Mouse (Mus musculus): ENCODE measurements around the gene Alkbh6. TPM values are rescaled to one million over a fixed set of nuclear protein-coding genes. Genes with fewer than 3 reads are reported as not detected.

Gene Alkbh6
- polyA plus RNA-seq, 1 experiment from 2014 or later = 24.5 TPM

DNA sequence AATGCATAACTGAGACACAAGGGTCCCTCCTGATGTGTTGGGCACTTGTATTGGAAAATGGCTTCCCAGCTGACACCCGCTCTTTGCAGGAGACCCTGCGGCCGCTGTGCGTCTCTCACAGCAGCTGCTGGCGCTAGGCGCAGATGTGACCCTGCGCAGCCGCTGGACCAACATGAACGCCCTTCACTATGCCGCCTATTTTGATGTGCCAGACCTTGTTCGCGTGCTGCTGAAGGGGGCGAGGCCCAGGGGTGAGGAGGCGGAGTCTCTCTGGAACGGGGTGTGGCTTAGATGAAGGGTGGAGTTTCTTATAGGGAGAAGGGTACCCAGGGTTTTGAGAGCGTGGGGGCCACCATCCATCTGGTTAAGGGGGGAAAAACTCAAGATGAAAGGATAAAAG is 11.3 kb upstream of the Alkbh6 start:
- Histone ChIP-seq H3K4me1 (0 out of 2 replicates have a peak, but pooled peaks cover 5% of the 10 kb centered on the region), H3K9ac (no peak overlapping the region), H3K36me3 (no peaks in the 10 kb centered on the region), H3K27me3 (replicated peaks) (peaks cover 1% of the 10 kb centered on the region; the same call in 1 of the 2 replicates), H3K9me3 (replicated peaks) (no peaks in the 10 kb centered on the region), H3K4me2 (no peak overlapping the region), H3K27ac (no peak overlapping the region), H3K4me3 (no peak overlapping the region)
- ATAC-seq = no peak
- 61% methylated on average over 16 of the region's 16 CpGs for WGBS (ENCODE audit: insufficient replicate concordance)

DNA sequence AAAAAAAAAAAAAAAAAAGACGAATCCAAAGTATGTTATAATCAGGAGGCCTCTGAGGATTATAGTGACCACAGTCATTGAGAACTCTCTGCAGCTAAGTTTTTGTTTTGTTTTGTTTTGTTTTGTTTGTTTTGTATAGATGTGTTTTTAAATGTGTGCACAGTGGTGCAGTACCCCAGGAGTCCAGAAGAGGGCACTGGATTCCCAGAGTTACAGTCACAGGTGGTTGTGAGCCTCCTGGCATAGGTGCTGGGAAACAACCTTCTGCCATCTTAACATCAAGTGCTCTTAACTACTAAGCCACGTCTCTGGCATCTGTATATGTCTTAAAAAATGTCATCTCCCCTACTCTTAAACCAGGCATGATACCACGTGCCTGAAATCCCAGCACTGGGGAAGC is 7.6 kb upstream of the Alkbh6 start:
- Histone ChIP-seq H3K27ac (no peak overlapping the region), H3K9me3 (replicated peaks) (no peaks in the 10 kb centered on the region), H3K4me1 (0 out of 2 replicates have a peak, but pooled peaks cover 5% of the 10 kb centered on the region), H3K9ac (no peak overlapping the region), H3K4me2 (no peak overlapping the region), H3K27me3 (replicated peaks) (no peaks in the 10 kb centered on the region), H3K4me3 (no peak overlapping the region), H3K36me3 (no peaks in the 10 kb centered on the region)
- ATAC-seq = no peak
- 20% methylated on average over 3 of the region's 3 CpGs for WGBS (ENCODE audit: insufficient replicate concordance)

DNA sequence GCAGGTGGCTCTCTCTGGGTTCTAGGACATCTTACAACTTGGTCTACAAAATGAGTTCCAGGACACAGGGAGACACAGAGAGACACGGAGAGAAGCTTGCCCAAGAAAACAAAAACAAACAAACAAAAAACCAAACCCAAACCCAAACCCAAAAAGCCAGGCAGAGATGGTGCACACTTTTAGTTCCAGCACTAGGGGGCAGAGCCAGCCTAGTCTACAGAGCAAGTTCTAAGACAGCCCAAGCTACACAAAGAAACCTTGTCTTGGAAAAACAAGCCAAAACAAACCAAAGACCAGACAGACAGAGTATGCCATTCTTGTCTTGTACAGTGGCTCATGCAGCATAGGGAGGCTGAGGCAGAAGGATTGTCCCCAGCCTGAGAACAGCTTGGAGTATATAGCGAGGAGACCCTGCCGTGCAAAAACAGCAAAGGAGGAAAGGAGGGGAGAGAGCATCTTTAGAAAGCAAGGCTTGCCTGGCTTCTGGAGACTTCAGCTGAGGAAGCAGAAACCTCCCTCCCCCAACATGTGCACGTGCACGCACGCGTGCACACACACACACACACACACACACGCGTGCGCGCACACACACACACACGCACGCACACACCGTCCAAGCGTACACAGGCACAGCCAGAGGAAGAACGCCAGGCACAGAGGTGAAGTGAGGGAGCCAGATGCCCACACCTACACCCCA is 2.3 kb upstream of the Alkbh6 start:
- Histone ChIP-seq H3K36me3 (peaks cover 5% of the 10 kb centered on the region; the same call in 1 of the 2 replicates), H3K27me3 (replicated peaks) (no peaks in the 10 kb centered on the region), H3K4me2 (no peak overlapping the region), H3K27ac (no peak overlapping the region), H3K4me3 (no peak overlapping the region), H3K4me1 (peaks cover 20% of the 10 kb centered on the region), H3K9ac (no peak overlapping the region), H3K9me3 (replicated peaks) (no peaks in the 10 kb centered on the region)
- 82% methylated on average over 16 of the region's 16 CpGs for WGBS (ENCODE audit: insufficient replicate concordance)
- ATAC-seq = no peak

DNA sequence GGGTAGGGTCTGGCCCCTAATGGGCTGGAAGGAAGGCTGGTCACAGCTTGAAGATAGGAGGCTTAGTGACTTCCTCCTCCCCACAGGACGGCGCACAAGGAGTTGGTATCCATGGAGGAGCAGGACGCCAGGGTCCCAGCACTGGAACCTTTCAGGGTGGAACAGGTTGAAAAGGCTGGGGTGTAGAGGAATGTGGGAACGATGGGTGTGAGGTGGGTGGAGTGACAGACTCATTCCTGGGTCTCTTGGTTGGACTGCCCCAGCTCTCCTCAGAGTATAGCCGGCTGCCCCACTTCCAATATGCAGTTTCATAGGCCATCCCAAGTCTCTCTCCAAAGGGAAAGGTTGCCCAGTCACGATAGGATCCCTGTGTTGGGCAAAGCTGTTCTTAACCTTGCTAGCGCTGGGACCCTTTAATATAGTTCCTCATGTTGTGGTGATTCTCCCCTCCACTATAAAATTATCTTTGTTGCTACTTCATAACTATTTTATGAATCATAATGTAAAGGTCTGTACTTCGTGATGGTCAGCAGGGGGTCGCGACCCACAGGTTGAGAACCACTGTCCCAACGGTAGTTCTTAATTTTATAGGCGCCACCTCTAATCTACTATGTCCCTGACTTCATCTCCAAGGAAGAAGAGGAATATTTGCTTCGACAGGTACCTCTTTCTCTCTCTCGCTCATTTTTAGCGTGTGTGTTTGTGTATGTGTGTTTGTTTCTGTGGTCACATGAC is 1.0 kb downstream of the Alkbh6 start:
- Histone ChIP-seq H3K9me3 (replicated peaks) (no peaks in the 10 kb centered on the region), H3K27ac (no peak overlapping the region), H3K36me3 (peaks cover 12% of the 10 kb centered on the region; the same call in 1 of the 2 replicates), H3K9ac (peak overlapping the region; percentile 67; the same call in 1 of the 2 replicates), H3K4me1 (peaks cover 24% of the 10 kb centered on the region), H3K4me3 (peak overlapping the region; percentile 67), H3K4me2 (peak overlapping the region; percentile 88), H3K27me3 (replicated peaks) (no peaks in the 10 kb centered on the region)
- 45% methylated on average over 15 of the region's 15 CpGs for WGBS (ENCODE audit: insufficient replicate concordance)
- ATAC-seq = no peak

DNA sequence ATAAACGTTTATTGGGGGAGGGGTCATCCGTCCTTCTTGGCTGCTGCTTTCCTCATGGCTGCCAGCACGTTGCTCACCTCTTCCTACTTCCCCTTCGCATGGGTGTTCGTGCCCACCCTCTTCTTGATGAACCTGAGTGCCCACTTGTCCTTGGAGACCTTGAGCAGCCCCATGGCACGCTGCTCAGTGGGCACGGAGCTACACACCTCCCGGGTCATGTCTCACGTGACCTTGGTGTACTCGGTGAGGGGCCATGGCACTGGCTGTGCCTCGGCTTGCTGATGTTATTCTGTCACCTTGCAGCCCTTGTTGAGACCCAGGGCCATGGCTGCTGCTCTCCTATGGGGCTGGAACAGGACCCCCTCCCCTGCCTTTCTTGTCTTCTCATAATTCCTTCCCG is 1.6 kb downstream of the Alkbh6 start:
- Histone ChIP-seq H3K36me3 (peaks cover 12% of the 10 kb centered on the region; the same call in 1 of the 2 replicates), H3K27ac (no peak overlapping the region), H3K4me1 (peaks cover 30% of the 10 kb centered on the region), H3K4me3 (no peak overlapping the region), H3K4me2 (no peak overlapping the region), H3K27me3 (replicated peaks) (no peaks in the 10 kb centered on the region), H3K9ac (no peak overlapping the region), H3K9me3 (replicated peaks) (no peaks in the 10 kb centered on the region)
- no peak for ATAC-seq
- 75% methylated on average over 12 of the region's 12 CpGs for WGBS (ENCODE audit: insufficient replicate concordance)

DNA sequence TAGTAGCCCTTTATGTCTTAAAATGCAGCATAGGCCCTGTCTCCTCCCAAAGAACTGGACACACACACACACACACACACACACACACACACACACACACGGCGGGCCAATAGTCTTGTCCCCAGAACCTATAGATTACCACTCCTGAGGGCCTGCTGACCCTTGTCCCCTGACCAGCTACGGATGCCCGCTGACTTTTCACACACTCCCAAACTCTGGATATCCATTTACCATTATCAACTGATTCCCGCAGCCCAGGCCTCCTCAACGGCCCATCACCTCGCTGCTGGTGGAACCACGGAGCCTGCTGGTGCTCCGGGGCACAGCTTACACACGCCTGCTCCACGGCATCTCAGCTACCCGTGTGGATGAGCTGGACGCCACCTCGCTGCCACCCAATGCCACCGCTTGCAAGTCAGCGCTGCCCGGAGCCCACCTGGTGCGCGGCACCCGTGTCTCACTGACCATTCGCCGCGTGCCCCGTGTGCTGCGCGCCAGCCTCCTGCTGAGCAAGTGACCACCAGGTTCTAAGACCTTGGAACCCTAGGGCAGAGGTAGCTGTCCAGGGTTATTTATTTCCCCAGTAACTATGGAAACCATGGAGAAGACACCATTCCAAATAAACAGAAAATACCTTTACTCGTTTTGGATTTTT is 5.3 kb downstream of the Alkbh6 start:
- Histone ChIP-seq H3K27me3 (replicated peaks) (no peaks in the 10 kb centered on the region), H3K4me1 (peaks cover 26% of the 10 kb centered on the region), H3K36me3 (peaks cover 12% of the 10 kb centered on the region; the same call in 1 of the 2 replicates), H3K4me3 (peak overlapping the region; percentile 17; the same call in 1 of the 2 replicates), H3K9me3 (replicated peaks) (no peaks in the 10 kb centered on the region), H3K27ac (no peak overlapping the region), H3K4me2 (peak overlapping the region; percentile 42), H3K9ac (no peak overlapping the region)
- ATAC-seq = no peak
- 59% methylated on average over 27 of the region's 27 CpGs for WGBS (ENCODE audit: insufficient replicate concordance)

DNA sequence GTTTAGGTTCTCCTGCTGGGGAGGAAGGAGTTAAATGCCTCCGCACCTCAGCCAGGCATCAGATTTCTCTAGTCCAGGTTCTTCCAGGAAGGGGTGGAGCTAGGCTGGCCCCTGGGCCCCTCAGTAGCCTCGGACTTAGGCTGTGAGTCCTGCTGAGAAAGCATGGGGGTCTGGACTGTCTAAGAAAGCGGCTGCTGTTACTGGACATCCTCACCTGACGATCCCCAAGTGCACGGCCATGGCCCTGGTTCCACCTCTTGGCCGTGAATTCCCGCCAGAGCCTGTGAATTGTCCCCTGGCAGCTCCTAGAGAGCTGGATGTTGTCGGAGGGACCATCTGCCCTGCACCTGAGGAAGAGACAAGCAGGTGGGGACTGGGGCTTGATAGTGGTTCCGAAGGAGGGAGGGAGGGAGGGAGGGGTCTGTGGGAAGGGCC is 6.2 kb downstream of the Alkbh6 start, which contains the start of gene Syne4:
TSS of gene Syne4 (plus strand) at position 87 of the 435 bp plus-strand sequence.
- peak within 1 kb of the TSS; percentile 46 for H3K4me2 ChIP-seq
- peaks cover 20% of the 10 kb centered on the region for H3K4me1 ChIP-seq
- H3K27ac ChIP-seq = no peak within 1 kb of the TSS
- peak; percentile 11; the same call in 1 of the 2 replicates for ATAC-seq
- no peaks in the 10 kb centered on the region for H3K27me3 ChIP-seq (replicated peaks)
- H3K9me3 ChIP-seq (replicated peaks) = no peaks in the 10 kb centered on the region
- peak within 1 kb of the TSS; percentile 26 for H3K4me3 ChIP-seq
- 11% methylated on average over 9 of the region's 9 CpGs for WGBS (ENCODE audit: insufficient replicate concordance)
- H3K9ac ChIP-seq = peak within 1 kb of the TSS; percentile 10; the same call in 1 of the 2 replicates
- peaks cover 12% of the 10 kb centered on the region; the same call in 1 of the 2 replicates for H3K36me3 ChIP-seq

DNA sequence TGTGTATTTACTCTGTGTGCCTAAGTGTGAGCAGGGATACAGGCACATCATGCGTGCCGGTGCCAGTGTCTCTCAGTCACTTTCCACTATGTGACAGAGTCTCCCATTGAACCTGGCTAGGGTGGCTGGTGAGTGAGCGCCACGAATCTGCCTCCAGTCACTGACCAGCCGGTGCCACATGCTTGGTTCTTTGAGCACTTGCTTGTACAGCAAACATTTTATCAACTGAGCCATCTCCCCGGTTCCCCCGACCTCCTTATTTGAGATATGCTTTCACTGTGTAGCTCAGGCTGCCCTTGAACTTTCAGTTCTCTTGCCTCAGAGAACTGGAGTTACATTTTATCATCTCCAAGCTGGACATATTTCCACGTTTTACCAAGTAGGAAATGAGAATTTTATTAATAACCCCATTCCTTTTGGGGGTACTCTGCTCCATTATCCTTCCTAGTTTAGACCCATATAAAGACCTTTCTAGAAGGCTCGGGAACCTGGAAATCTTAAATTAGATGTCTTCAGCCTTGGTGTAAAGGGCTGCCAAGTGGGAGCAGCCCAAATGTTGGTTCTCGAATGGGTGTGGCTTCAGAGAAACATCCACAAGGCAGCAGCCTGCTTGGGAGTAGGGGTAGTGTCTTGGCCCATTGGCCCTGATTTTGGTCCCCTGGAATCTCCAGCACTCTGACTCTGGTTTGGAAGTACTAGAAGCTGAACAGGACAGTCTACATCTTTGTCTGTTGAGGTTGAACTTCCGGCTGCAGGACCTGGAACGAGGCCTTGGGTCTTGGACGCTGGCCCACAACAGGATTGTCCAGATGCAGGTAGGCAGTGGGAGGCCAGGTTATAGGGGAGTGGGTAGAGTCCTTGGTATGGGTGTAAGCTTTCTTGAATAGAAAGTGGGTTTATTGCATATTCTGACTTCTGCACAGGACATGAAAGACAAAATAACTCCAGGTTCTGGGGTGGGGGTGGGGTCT is 7.3 kb downstream of the Alkbh6 start:
- Histone ChIP-seq H3K27ac (no peak overlapping the region), H3K9me3 (replicated peaks) (no peaks in the 10 kb centered on the region), H3K36me3 (peaks cover 8% of the 10 kb centered on the region; the same call in 1 of the 2 replicates), H3K9ac (no peak overlapping the region), H3K27me3 (replicated peaks) (no peaks in the 10 kb centered on the region), H3K4me2 (peak overlapping the region; percentile 46), H3K4me1 (peaks cover 27% of the 10 kb centered on the region), H3K4me3 (peak overlapping the region; percentile 26; the same call in 1 of the 2 replicates)
- WGBS (ENCODE audit: insufficient replicate concordance) = 52% methylated on average over 13 of the region's 13 CpGs
- ATAC-seq = no peak

DNA sequence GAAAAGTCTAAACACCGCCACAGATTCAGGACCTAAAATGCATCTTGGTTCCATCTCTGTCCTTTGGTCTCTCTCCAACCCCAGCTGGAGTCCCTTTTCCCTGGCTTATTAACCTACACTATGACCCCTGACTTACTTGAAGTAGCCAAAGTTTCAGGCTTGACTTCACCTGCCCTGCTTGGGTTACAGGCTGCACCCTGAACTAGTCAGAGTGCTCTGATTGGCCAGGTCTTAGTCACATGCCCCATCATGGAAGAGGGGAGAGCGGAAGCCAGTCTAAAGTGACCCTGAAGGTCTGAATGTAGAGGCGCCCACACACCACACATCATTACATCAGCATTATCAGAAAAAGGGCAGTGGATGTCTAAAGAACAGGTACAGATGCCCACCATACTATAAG is 9.6 kb downstream of the Alkbh6 start:
- peaks cover 41% of the 10 kb centered on the region for H3K4me1 ChIP-seq

DNA sequence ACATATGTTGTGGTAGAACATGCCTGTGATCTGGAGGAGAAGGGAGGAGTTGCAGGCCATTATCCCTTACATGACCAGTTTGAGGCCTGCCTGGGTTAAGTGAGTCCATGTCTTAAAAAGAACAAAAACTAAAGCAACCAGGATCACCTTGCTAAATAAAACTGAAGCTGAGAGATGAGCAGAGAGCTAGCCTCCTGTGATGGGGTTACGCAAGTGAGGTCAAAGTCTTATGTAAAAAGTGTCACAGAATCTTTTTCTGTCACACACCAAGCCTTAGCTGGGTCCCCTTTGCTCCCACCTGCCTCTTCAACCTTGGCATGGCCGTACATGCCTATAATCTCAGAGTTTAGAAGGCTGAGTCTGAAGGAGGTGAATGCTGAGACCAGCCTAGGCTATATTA is 12.4 kb downstream of the Alkbh6 start:
- Histone ChIP-seq H3K9ac (peak overlapping the region; percentile 86), H3K27ac (no peak overlapping the region)
- ATAC-seq = no peak

More for the DNA sequence above, 9.6 kb downstream of the Alkbh6 start:
- H3K27ac ChIP-seq = no peak overlapping the region
- H3K4me3 ChIP-seq = no peak overlapping the region
- no peaks in the 10 kb centered on the region for H3K9me3 ChIP-seq (replicated peaks)
- no peak overlapping the region for H3K4me2 ChIP-seq
- ATAC-seq = no peak
- H3K36me3 ChIP-seq = no peaks in the 10 kb centered on the region
- H3K27me3 ChIP-seq (replicated peaks) = no peaks in the 10 kb centered on the region
- no peak overlapping the region for H3K9ac ChIP-seq
- 80% methylated on average over 3 of the region's 3 CpGs for WGBS (ENCODE audit: insufficient replicate concordance)

More for the DNA sequence above, 12.4 kb downstream of the Alkbh6 start:
- no peaks in the 10 kb centered on the region for H3K9me3 ChIP-seq (replicated peaks)
- peak overlapping the region; percentile 94 for H3K4me2 ChIP-seq
- no peaks in the 10 kb centered on the region for H3K36me3 ChIP-seq
- 79% methylated on average over 2 of the region's 2 CpGs for WGBS (ENCODE audit: insufficient replicate concordance)
- peaks cover 3% of the 10 kb centered on the region; the same call in 1 of the 2 replicates for H3K27me3 ChIP-seq (replicated peaks)
- peak overlapping the region; percentile 82 for H3K4me3 ChIP-seq
- peaks cover 32% of the 10 kb centered on the region for H3K4me1 ChIP-seq

All from liver, embryonic 12.5 days (tissue).